Mouse (Mus musculus) liver, postnatal 0 days (tissue): Measurements from ENCODE around the gene Kalrn. TPM values are rescaled to one million over a fixed set of nuclear protein-coding genes. Genes with fewer than 3 reads are reported as not detected.
A peak's percentile ranks its signal among the peaks of the same experiment; 100 is the strongest.

Experiments used
- ATAC-seq: fragments of 200-750 bp; cut with Nextera tagmentation; 2 replicates; pipeline ENCODE4 v1.8.0; 2017; ENCODE audit warnings: mild to moderate bottlenecking, moderate library complexity
- DNase-seq: peaks from one replicate; pipeline ENCODE4 v3.0.0-alpha.2; 2016
- H3K27ac ChIP-seq: fragments of 300-500 bp; sonication (generic); 2 replicates; pipeline ENCODE4 v1.5.1; 2014; ENCODE audit warnings: antibody characterized with exemption, moderate library complexity, mild to moderate bottlenecking, low read depth
- H3K27me3 ChIP-seq: fragments of 300-500 bp; sonication (generic); 2 replicates; pipeline ENCODE4 v1.6.1; 2014; ENCODE audit warnings: low read length, control low read depth, mixed read lengths; ENCODE audit not compliant: insufficient read depth
- H3K36me3 ChIP-seq: fragments of 300-500 bp; sonication (generic); replicated peaks from 2 replicates; pipeline ENCODE4 v1.6.1; 2014; ENCODE audit warnings: mild to moderate bottlenecking, control low read depth, low read length, moderate library complexity, mixed read lengths; ENCODE audit not compliant: insufficient read depth
- H3K4me1 ChIP-seq: fragments of 300-500 bp; sonication (generic); 2 replicates; pipeline ENCODE4 v1.6.1; 2014; ENCODE audit warnings: antibody characterized with exemption, mild to moderate bottlenecking, control low read depth; ENCODE audit not compliant: insufficient read depth
- H3K4me2 ChIP-seq: fragments of 300-500 bp; sonication (generic); 2 replicates; pipeline ENCODE4 v1.6.1; 2014; ENCODE audit warnings: low read depth, mild to moderate bottlenecking, low read length, moderate library complexity, mixed read lengths
- H3K4me3 ChIP-seq: fragments of 300-500 bp; sonication (generic); 2 replicates; pipeline ENCODE4 v1.5.1; 2014; ENCODE audit warnings: low read depth, low read length
- H3K9ac ChIP-seq: fragments of 300-500 bp; sonication (generic); replicated peaks from 2 replicates; pipeline ENCODE4 v1.6.1; 2014; ENCODE audit warnings: mild to moderate bottlenecking, moderate library complexity
- H3K9me3 ChIP-seq: fragments of 300-500 bp; sonication (generic); 2 replicates; pipeline ENCODE4 v1.6.1; 2016; ENCODE audit warnings: mild to moderate bottlenecking, control low read depth, low read length, mixed read lengths
- CTCF ChIP-seq: sonication (generic); IDR thresholded peaks from 2 replicates; pipeline ENCODE4 v1.5.1; 2016; ENCODE audit warnings: antibody characterized with exemption, low read depth
- EP300 ChIP-seq: IDR thresholded peaks from 2 replicates; pipeline ENCODE4 v1.6.1; 2016; ENCODE audit warnings: antibody characterized with exemption, low read depth, mild to moderate bottlenecking
- WGBS: fragments of 180-500 bp; shearing (Covaris S2); extraction: QIAGEN DNeasy Blood & Tissue Kit; methylation state at CpG from one replicate; pipeline ENCODE4 v1.1.7; 2014; ENCODE audit not compliant: insufficient replicate concordance; 5-methylcytosine and 5-hydroxymethylcytosine counted together
- polyA plus RNA-seq: library from polyadenylated mRNA; unstranded; fragments of >200 nt; fragmentation: Nextera tagmentation; extraction: Ambion mirVana; gene quantifications from 2 replicates; pipeline ENCODE4 v1.2.1, GENCODE M21; 2015

Kalrn gene
- polyA plus RNA-seq, 1 experiment from 2014 or later: 16.7 TPM

DNA sequence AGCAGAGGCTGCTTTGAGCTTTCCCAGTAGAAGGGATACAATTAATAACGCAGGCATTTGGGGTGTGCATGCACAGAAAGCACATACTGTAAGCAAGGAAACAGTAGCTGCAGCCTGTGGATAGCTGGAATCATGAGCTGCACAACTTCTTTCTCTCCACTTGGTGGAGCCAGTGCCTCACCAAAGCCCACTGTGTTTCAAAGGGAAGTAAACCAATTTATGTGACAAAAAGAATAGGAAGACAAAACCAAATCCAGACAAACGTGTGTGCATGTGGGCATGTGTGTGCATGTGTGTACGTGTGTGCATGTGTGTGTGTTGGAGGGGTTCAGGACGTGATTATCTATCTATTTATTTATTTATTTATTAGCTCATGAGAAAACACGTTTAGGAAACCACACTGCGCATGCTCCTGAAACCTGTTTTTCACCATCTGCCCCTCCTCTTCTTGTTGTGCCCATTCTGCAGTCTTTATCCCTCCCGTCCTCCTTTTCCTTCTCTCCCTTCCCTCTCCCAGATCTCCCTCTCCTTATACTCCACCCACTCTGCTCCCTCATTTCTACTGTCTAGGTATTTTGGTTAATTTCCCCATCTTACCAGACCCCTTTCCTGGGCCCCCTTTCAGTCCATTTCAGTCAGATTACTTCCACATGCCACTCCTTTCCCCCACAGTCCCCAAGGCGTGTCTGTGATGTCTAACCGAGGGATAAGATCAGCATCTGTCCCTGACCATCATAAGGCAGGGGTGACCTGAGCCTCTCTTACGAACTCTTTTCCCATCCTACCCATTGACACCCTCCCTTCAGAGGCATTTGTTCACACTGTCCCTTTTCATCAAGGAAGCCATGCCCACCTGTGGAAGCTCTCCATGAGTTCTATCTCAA, 380.1 kb downstream of the Kalrn start:
- peak; percentile 84 for TF ChIP-seq CTCF
- TF ChIP-seq EP300: no peak
- H3K4me3 ChIP-seq: no peak overlapping the region
- no peaks in the 10 kb centered on the region for H3K36me3 ChIP-seq
- H3K4me1 ChIP-seq: no peaks in the 10 kb centered on the region
- 38% methylated on average over 10 of the region's 10 CpGs for WGBS
- H3K4me2 ChIP-seq: no peak overlapping the region
- DNase-seq: peak; percentile 46
- H3K9ac ChIP-seq: no peak overlapping the region
- H3K27me3 ChIP-seq: no peaks in the 10 kb centered on the region
- H3K9me3 ChIP-seq: no peaks in the 10 kb centered on the region
- no peak for ATAC-seq
- H3K27ac ChIP-seq: no peak overlapping the region

DNA sequence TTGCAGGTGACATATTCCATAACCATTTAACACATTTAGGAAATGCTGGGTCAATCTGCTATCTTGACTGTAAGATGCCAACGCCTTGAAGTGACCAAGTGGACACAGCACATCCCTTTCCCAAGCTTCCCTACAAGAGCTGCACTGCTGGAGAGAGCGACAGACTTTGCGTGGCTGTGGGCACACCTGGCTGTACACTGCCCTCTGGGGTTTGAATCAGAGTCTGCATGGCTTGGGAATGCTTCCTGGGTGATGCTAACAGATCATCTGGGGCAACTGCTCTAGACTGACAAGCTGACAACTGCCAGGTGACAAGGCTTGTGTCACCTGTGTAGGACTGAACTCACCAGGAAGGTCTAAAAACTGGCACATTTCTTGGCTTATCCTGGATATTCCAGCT, 388.6 kb downstream of the Kalrn start:
- H3K36me3 ChIP-seq: no peaks in the 10 kb centered on the region
- no peak overlapping the region for H3K9ac ChIP-seq
- ATAC-seq (no peak), DNase-seq (no peak)
- H3K4me3 ChIP-seq: no peak overlapping the region
- TF ChIP-seq EP300: no peak
- TF ChIP-seq CTCF: peak; percentile 54
- H3K27ac ChIP-seq: no peak overlapping the region
- WGBS: 59% methylated on average over 3 of the region's 3 CpGs
- H3K27me3 ChIP-seq: no peaks in the 10 kb centered on the region
- no peak overlapping the region for H3K4me2 ChIP-seq
- no peaks in the 10 kb centered on the region for H3K9me3 ChIP-seq
- H3K4me1 ChIP-seq: no peaks in the 10 kb centered on the region

DNA sequence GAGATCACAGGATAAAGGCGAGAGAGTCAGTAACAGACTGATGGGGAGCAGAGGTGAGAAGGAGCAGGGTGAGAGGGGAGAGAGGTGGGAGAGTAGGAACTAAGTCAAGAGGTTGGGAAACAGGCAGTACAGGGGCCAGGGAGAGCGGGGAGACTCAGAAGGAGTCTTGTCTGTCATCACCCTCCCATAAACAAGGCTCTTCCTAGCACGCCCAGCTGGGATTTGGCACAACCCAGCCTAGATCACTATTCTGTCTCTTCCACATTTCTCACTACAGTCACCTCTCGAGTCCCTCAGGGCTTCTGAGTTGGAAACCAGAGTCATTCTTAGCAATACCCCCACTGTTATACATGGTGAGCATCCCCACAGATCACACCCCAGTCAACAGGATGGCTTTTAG, 390.1 kb downstream of the Kalrn start:
- Histone ChIP-seq H3K9me3 (no peaks in the 10 kb centered on the region), H3K9ac (no peak overlapping the region), H3K36me3 (no peaks in the 10 kb centered on the region), H3K27me3 (no peaks in the 10 kb centered on the region), H3K4me2 (no peak overlapping the region), H3K4me3 (no peak overlapping the region), H3K4me1 (no peaks in the 10 kb centered on the region), H3K27ac (no peak overlapping the region)
- DNase-seq (no peak), ATAC-seq (no peak)
- 63% methylated on average over 4 of the region's 4 CpGs for WGBS
- TF ChIP-seq CTCF (no peak), EP300 (no peak)

DNA sequence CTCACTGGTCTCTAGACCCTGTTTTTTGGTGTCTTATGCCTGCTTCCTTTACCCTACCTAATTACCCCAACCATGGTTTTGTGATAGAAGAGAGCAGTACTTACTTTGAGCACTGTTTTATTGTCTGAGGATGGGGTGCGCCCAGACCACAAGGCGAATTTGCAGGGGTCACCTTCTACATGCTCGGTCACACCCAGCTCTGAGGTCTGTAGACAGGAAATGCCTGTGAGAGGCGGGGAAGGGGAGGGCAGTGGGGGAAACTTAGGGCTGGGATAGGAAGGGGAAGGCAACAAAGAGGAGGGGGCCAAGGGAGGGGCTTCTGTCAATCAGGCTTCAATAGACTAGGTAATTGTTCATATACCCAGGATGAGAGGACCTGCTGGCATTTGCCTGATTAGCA, 397.7 kb downstream of the Kalrn start:
- H3K27me3 ChIP-seq: no peaks in the 10 kb centered on the region
- no peaks in the 10 kb centered on the region for H3K36me3 ChIP-seq
- ATAC-seq (no peak), DNase-seq (no peak)
- TF ChIP-seq EP300 (no peak), CTCF (no peak)
- 61% methylated on average over 4 of the region's 4 CpGs for WGBS
- no peak overlapping the region for H3K4me3 ChIP-seq
- no peaks in the 10 kb centered on the region for H3K9me3 ChIP-seq
- no peak overlapping the region for H3K9ac ChIP-seq
- H3K4me2 ChIP-seq: no peak overlapping the region
- H3K4me1 ChIP-seq: no peaks in the 10 kb centered on the region
- no peak overlapping the region for H3K27ac ChIP-seq

DNA sequence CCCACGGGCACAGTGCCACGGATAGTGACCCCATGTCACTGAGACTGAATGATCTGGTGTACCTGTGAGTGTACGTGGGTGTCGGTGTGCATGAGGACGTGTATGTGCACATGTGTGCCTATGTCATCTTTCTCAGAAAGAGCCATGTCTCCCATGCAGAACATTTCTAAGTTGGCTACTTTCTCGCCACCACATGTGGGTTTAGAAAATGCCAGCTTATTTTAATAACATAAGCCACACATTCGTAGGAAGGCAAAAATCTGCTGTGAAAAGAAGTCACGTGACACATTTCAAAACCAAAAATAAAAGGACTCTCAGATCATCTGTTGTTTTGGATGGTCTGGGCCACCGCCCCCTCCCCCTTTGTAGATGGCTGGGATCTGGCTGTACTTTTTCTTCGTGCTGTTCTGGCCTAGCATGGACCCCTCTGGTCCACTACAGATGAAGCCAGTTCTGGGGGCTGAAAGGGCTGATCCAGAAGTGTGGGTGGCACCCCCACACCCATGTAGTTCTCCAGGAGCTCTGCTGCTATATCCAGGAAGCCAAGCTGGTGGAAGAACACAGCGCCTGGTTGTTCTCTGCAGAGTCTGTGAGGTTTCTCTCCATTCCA, 400.7 kb downstream of the Kalrn start:
- WGBS: 77% methylated on average over 11 of the region's 11 CpGs
- TF ChIP-seq EP300 (no peak), CTCF (no peak)
- H3K27ac ChIP-seq: no peak overlapping the region

GRCm38 (mm10) chr16:34167042-34167441, 406.3 kb downstream of the Kalrn start:
- Histone ChIP-seq H3K36me3 (no peaks in the 10 kb centered on the region), H3K9ac (no peak overlapping the region), H3K27me3 (no peaks in the 10 kb centered on the region), H3K4me1 (no peaks in the 10 kb centered on the region), H3K9me3 (no peaks in the 10 kb centered on the region), H3K4me3 (no peak overlapping the region), H3K27ac (no peak overlapping the region), H3K4me2 (no peak overlapping the region)
- ATAC-seq: no peak
- 80% methylated on average over 5 of the region's 5 CpGs for WGBS
- TF ChIP-seq CTCF (no peak), EP300 (no peak)
- no peak for DNase-seq

More for the DNA sequence above, 400.7 kb downstream of the Kalrn start:
- DNase-seq: no peak
- Histone ChIP-seq H3K9ac (no peak overlapping the region), H3K4me1 (no peaks in the 10 kb centered on the region), H3K4me3 (no peak overlapping the region), H3K4me2 (no peak overlapping the region), H3K27me3 (no peaks in the 10 kb centered on the region), H3K36me3 (no peaks in the 10 kb centered on the region), H3K9me3 (no peaks in the 10 kb centered on the region)
- no peak for ATAC-seq
